Mouse (Mus musculus) liver, embryonic 14.5 days (tissue): ENCODE data around the gene Clic4.

Experiments
- CTCF ChIP-seq: IDR thresholded peaks from 2 replicates; pipeline ENCODE4 v1.5.1; 2016; ENCODE audit warnings: antibody characterized with exemption, low read depth, control low read depth
- EP300 ChIP-seq: IDR thresholded peaks from 2 replicates; pipeline ENCODE4 v1.6.1; 2016; ENCODE audit warnings: antibody characterized with exemption, low read depth

DNA sequence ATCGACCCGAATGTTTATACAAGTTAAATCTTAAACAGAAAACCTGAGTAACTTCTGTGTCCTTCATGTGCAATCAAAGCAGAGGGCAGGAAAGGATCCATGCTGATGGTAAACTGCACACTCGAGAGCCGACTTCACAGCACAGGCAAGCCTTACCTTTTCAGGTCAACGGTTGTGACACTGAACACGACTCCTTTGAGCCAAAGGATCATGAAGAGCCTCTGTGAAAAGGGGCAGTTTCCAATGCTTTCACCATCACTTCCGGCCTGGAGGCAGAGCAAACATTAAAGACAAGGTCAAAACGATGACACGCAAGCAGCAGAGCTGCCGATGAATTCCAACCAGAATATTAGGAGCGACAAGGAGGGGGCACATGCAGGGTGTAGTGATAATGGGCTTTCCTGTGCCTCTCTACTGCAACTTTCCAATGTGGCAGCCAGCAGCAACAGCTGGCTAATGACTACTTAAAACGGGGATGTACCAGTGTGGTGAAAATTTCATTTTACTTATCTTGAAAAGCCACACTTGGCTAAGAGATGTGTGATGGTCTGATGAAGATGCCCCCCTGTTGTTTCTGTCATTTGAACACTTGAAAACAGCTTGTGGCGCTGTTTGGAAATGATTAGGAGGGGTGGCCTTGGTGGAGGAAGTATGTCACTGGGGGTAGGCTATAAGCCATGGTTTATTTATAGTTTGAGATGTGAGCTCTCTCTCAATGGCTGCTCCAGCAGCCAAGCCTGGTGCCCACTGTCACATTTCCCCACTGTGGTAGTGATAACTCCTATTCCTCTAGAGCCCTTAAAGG lies 33.7 kb downstream of the Clic4 start:
- TF ChIP-seq CTCF (no peak), EP300 (peak; percentile 70)
